Mouse (Mus musculus) MEL (cell line): Measurements from ENCODE around the gene Src. TPM values are rescaled to one million over a fixed set of nuclear protein-coding genes. Genes with fewer than 3 reads are reported as not detected.

ENCODE experiments used
- DNase-seq: peaks from one replicate; pipeline ENCODE4 v3.0.0; 2011; ENCODE audit warnings: low read depth, low spot score
- H3K27ac ChIP-seq: 2 replicates; pipeline ENCODE4 v1.5.1; 2012; ENCODE audit warnings: low read depth, mild to moderate bottlenecking, control low read depth, low read length, moderate library complexity; ENCODE audit not compliant: control insufficient read depth
- H3K27me3 ChIP-seq, 2 experiments: fragments of 150-350 bp in 1 of 2; sonication (generic) in 1 of 2; 2 replicates each; pipeline ENCODE4 v1.6.1; 2012; ENCODE audit warnings: low read length in 2 of 2, mild to moderate bottlenecking in 2 of 2, improper control_type of control experiment in 1 of 2, moderate library complexity in 1 of 2; ENCODE audit not compliant: insufficient read depth in 2 of 2, control insufficient read depth in 1 of 2
- H3K36me3 ChIP-seq, 2 experiments: 2 replicates each; pipeline ENCODE4 v1.6.1; 2012 to 2014; ENCODE audit warnings: low read length in 2 of 2, improper control_type of control experiment in 1 of 2, inconsistent platforms in 1 of 2, mild to moderate bottlenecking in 1 of 2; ENCODE audit not compliant: insufficient read depth in 2 of 2, control insufficient read depth in 1 of 2
- H3K4me1 ChIP-seq, 2 experiments: fragments of 150-350 bp in 1 of 2; sonication (generic) in 1 of 2; 2 replicates each; pipeline ENCODE4 v1.6.1; 2012; ENCODE audit warnings: low read length in 2 of 2, improper control_type of control experiment in 1 of 2, mild to moderate bottlenecking in 1 of 2; ENCODE audit not compliant: insufficient read depth in 2 of 2, control insufficient read depth in 1 of 2
- H3K4me3 ChIP-seq, 2 experiments: fragments of 150-350 bp in 1 of 2; sonication (generic) in 1 of 2; 2 replicates each; pipeline ENCODE4 v1.5.1; 2012; ENCODE audit warnings: low read depth in 2 of 2, low read length in 2 of 2, mild to moderate bottlenecking in 2 of 2, moderate library complexity in 2 of 2, control low read depth in 1 of 2, improper control_type of control experiment in 1 of 2; ENCODE audit not compliant: control insufficient read depth in 1 of 2, insufficient read depth in 1 of 2
- H3K79me2 ChIP-seq: 2 replicates; pipeline ENCODE4 v1.6.1; 2012; ENCODE audit warnings: mild to moderate bottlenecking, low read length, moderate library complexity; ENCODE audit not compliant: control insufficient read depth, poor library complexity, insufficient read depth
- H3K9ac ChIP-seq: 2 replicates; pipeline ENCODE4 v1.6.1; 2012; ENCODE audit warnings: low read depth, mild to moderate bottlenecking, control low read depth, low read length, moderate library complexity; ENCODE audit not compliant: control insufficient read depth, poor library complexity, severe bottlenecking
- H3K9me3 ChIP-seq: fragments of 150-350 bp; sonication (generic); replicated peaks from 2 replicates; pipeline ENCODE4 v1.6.1; 2012; ENCODE audit warnings: mild to moderate bottlenecking, low read length, improper control_type of control experiment, moderate library complexity; ENCODE audit not compliant: insufficient read depth
- EP300 ChIP-seq, 2 experiments: IDR thresholded peaks; 2 replicates each; pipeline ENCODE4 v1.6.1; 2011; ENCODE audit warnings: improper control_type of control experiment in 2 of 2, low read length in 2 of 2, low read depth in 1 of 2, mild to moderate bottlenecking in 1 of 2
- ETS1 ChIP-seq: IDR thresholded peaks from 2 replicates; pipeline ENCODE4 v1.6.1; 2012; ENCODE audit warnings: low read depth, mild to moderate bottlenecking, inconsistent platforms, low read length, improper control_type of control experiment, moderate library complexity
- HCFC1 ChIP-seq: IDR thresholded peaks from 2 replicates; pipeline ENCODE4 v1.6.1; 2012; ENCODE audit warnings: low read depth, mild to moderate bottlenecking, inconsistent platforms, low read length, improper control_type of control experiment, moderate library complexity
- JUND ChIP-seq: IDR thresholded peaks from 2 replicates; pipeline ENCODE4 v1.6.1; 2011; ENCODE audit warnings: low read depth, mild to moderate bottlenecking, improper control_type of control experiment, low read length
- KAT2A ChIP-seq: conservative IDR thresholded peaks from 2 replicates; pipeline ENCODE4 v1.6.1; 2012; ENCODE audit warnings: low read depth, low read length, improper control_type of control experiment, inconsistent platforms
- MAZ ChIP-seq: IDR thresholded peaks from 2 replicates; pipeline ENCODE4 v1.6.1; 2012; ENCODE audit warnings: low read depth, mild to moderate bottlenecking, inconsistent platforms, low read length, improper control_type of control experiment
- MEF2A ChIP-seq: IDR thresholded peaks from 2 replicates; pipeline ENCODE4 v1.6.1; 2014; ENCODE audit warnings: low read depth, mild to moderate bottlenecking, inconsistent platforms, low read length, improper control_type of control experiment; ENCODE audit not compliant: poor library complexity, insufficient replicate concordance, severe bottlenecking; ENCODE audit errors: extremely low read depth
- MXI1 ChIP-seq: IDR thresholded peaks from 2 replicates; pipeline ENCODE4 v1.6.1; 2011; ENCODE audit warnings: mild to moderate bottlenecking, low read depth, low read length, improper control_type of control experiment
- NRF1 ChIP-seq: IDR thresholded peaks from 2 replicates; pipeline ENCODE4 v1.6.1; 2014; ENCODE audit warnings: low read depth, mild to moderate bottlenecking, inconsistent platforms, low read length, improper control_type of control experiment, moderate library complexity; ENCODE audit not compliant: poor library complexity, insufficient read depth, severe bottlenecking
- USF1 ChIP-seq: IDR thresholded peaks from 2 replicates; pipeline ENCODE4 v1.6.1; 2014; ENCODE audit warnings: low read depth, mild to moderate bottlenecking, inconsistent platforms, low read length, improper control_type of control experiment, moderate library complexity
- ZC3H11A ChIP-seq: IDR thresholded peaks from 2 replicates; pipeline ENCODE4 v1.6.1; 2012; ENCODE audit warnings: low read depth, mild to moderate bottlenecking, inconsistent platforms, low read length, improper control_type of control experiment
- ZKSCAN1 ChIP-seq: IDR thresholded peaks from 2 replicates; pipeline ENCODE4 v1.6.1; 2012; ENCODE audit warnings: low read depth, mild to moderate bottlenecking, inconsistent platforms, low read length, improper control_type of control experiment, moderate library complexity
- ZNF384 ChIP-seq: IDR thresholded peaks from 2 replicates; pipeline ENCODE4 v1.6.1; 2012; ENCODE audit warnings: low read depth, mild to moderate bottlenecking, inconsistent platforms, low read length, improper control_type of control experiment
- polyA plus RNA-seq, 2 experiments: library from polyadenylated mRNA; stranded (reverse) in 1 of 2; unstranded in 1 of 2; fragments of >175 nt in 1 of 2; fragments of >200 nt in 1 of 2; gene quantifications; 2 replicates each; pipeline versions ENCODE4 v1.2.1 to v1.2.4; 2012; ENCODE audit warnings: low replicate concordance in 2 of 2, low read depth in 1 of 2; ENCODE audit not compliant: insufficient read length in 2 of 2, insufficient read depth in 1 of 2, missing spikeins in 1 of 2
- total RNA-seq: library from RNA; depleted of rRNA; stranded (reverse); fragments of 300-350 nt; gene quantifications from 2 replicates; pipeline ENCODE4 v1.2.3, GENCODE M21; 2012; rRNA removed

Gene Src
- total and polyA plus RNA-seq, 3 experiments: 0.23 to 4.2 TPM; not detected in 1

- no peaks in the 10 kb centered on the region for H3K9me3 ChIP-seq
- H3K27me3 ChIP-seq: peaks cover 0 to 22% of the 10 kb centered on the region in 2 experiments; a peak in 3 of 4 replicates
- no peaks in the 10 kb centered on the region for H3K36me3 ChIP-seq
- no peak overlapping the region for H3K27ac ChIP-seq
- DNase-seq: no peak
- H3K4me3 ChIP-seq: no peak overlapping the region
- H3K9ac ChIP-seq: no peak overlapping the region
- TF ChIP-seq NRF1 (no peak), USF1 (no peak), MAZ (no peak), JUND (no peak), HCFC1 (no peak), ZC3H11A (no peak), EP300 (IDR thresholded peaks at IDR 0.05; ENCODE audit: low read depth in 1 of 2, low read length in 2 of 2) (no peak), ETS1 (no peak), ZKSCAN1 (no peak)
- H3K79me2 ChIP-seq: no peaks in the 10 kb centered on the region
- no peaks in the 10 kb centered on the region for H3K4me1 ChIP-seq
Measured at GRCm38 (mm10) chr2:157519452-157519851, 101.2 kb downstream of the Src start.

GRCm38 (mm10) chr2:157520496-157520895 is 102.3 kb downstream of the Src start:
- Histone ChIP-seq H3K79me2 (no peaks in the 10 kb centered on the region), H3K4me1 (no peaks in the 10 kb centered on the region), H3K27ac (no peak overlapping the region), H3K9ac (no peak overlapping the region), H3K9me3 (no peaks in the 10 kb centered on the region), H3K4me3 (no peak overlapping the region), H3K36me3 (no peaks in the 10 kb centered on the region), H3K27me3 (peaks cover 0 to 19% of the 10 kb centered on the region in 2 experiments; a peak in 3 of 4 replicates)
- no peak for DNase-seq
- TF ChIP-seq MXI1: no peak
- TF ChIP-seq MEF2A: no peak
- no peak for TF ChIP-seq KAT2A
- TF ChIP-seq ZNF384: no peak
- TF ChIP-seq JUND: no peak

Other genes with a start within 250 kb of the Src start
- 14.8 and 17.8 TPM in 2 replicates for gene Rbl1, start 213.9 kb upstream of the Src start, total RNA-seq
- gene Rbl1, start 213.9 kb upstream of the Src start, polyA plus RNA-seq: 10 to 100 TPM in 1 of 2 experiments, not detected in 1; 18.1 TPM
- 259 and 284 TPM in 2 replicates for gene Rpn2, start 139.4 kb upstream of the Src start, total RNA-seq
- 100 to 1,000 TPM; 310 to 316 TPM for gene Rpn2, start 139.4 kb upstream of the Src start, polyA plus RNA-seq
- gene Mroh8, start 138.9 kb upstream of the Src start, total RNA-seq: 0.10 and 0.15 TPM in 2 replicates
- gene Mroh8, start 138.9 kb upstream of the Src start, polyA plus RNA-seq: under 1 TPM in 1 of 2 experiments, not detected in 1; 0.18 TPM
- not detected in 2 replicates for gene Ghrh, start 70.9 kb upstream of the Src start, total RNA-seq
- not detected for gene Ghrh, start 70.9 kb upstream of the Src start, polyA plus RNA-seq
- gene Manbal, start 50.9 kb upstream of the Src start, total RNA-seq: 19.8 and 28.4 TPM in 2 replicates
- gene Manbal, start 50.9 kb upstream of the Src start, polyA plus RNA-seq: 10 to 100 TPM in 1 of 2 experiments, not detected in 1; 65.7 TPM
- gene Nnat, start 141.6 kb downstream of the Src start, total RNA-seq: 0.49 and 0.92 TPM in 2 replicates
- gene Nnat, start 141.6 kb downstream of the Src start, polyA plus RNA-seq: 1 to 10 TPM in 1 of 2 experiments, not detected in 1; 1.5 TPM
- gene Blcap, start 152.8 kb downstream of the Src start, total RNA-seq: 10.5 and 11.6 TPM in 2 replicates
- gene Blcap, start 152.8 kb downstream of the Src start, polyA plus RNA-seq: 10 to 100 TPM in 1 of 2 experiments, not detected in 1; 19.1 TPM